Mouse (Mus musculus) liver, postnatal 0 days (tissue): ENCODE results near the gene Lrrc4c. TPM values are rescaled to one million over a fixed set of nuclear protein-coding genes. Genes with fewer than 3 reads are reported as not detected.

Source experiments
- ATAC-seq: fragments of 200-750 bp; cut with Nextera tagmentation; 2 replicates; pipeline ENCODE4 v1.8.0; 2017; ENCODE audit warnings: mild to moderate bottlenecking, moderate library complexity
- DNase-seq: peaks from one replicate; pipeline ENCODE4 v3.0.0-alpha.2; 2016
- H3K27ac ChIP-seq: fragments of 300-500 bp; sonication (generic); 2 replicates; pipeline ENCODE4 v1.5.1; 2014; ENCODE audit warnings: antibody characterized with exemption, moderate library complexity, mild to moderate bottlenecking, low read depth
- H3K27me3 ChIP-seq: fragments of 300-500 bp; sonication (generic); 2 replicates; pipeline ENCODE4 v1.6.1; 2014; ENCODE audit warnings: low read length, control low read depth, mixed read lengths; ENCODE audit not compliant: insufficient read depth
- H3K36me3 ChIP-seq: fragments of 300-500 bp; sonication (generic); replicated peaks from 2 replicates; pipeline ENCODE4 v1.6.1; 2014; ENCODE audit warnings: mild to moderate bottlenecking, control low read depth, low read length, moderate library complexity, mixed read lengths; ENCODE audit not compliant: insufficient read depth
- H3K4me1 ChIP-seq: fragments of 300-500 bp; sonication (generic); 2 replicates; pipeline ENCODE4 v1.6.1; 2014; ENCODE audit warnings: antibody characterized with exemption, mild to moderate bottlenecking, control low read depth; ENCODE audit not compliant: insufficient read depth
- H3K4me2 ChIP-seq: fragments of 300-500 bp; sonication (generic); 2 replicates; pipeline ENCODE4 v1.6.1; 2014; ENCODE audit warnings: low read depth, mild to moderate bottlenecking, low read length, moderate library complexity, mixed read lengths
- H3K4me3 ChIP-seq: fragments of 300-500 bp; sonication (generic); 2 replicates; pipeline ENCODE4 v1.5.1; 2014; ENCODE audit warnings: low read depth, low read length
- H3K9ac ChIP-seq: fragments of 300-500 bp; sonication (generic); replicated peaks from 2 replicates; pipeline ENCODE4 v1.6.1; 2014; ENCODE audit warnings: mild to moderate bottlenecking, moderate library complexity
- H3K9me3 ChIP-seq: fragments of 300-500 bp; sonication (generic); 2 replicates; pipeline ENCODE4 v1.6.1; 2016; ENCODE audit warnings: mild to moderate bottlenecking, control low read depth, low read length, mixed read lengths
- CTCF ChIP-seq: sonication (generic); IDR thresholded peaks from 2 replicates; pipeline ENCODE4 v1.5.1; 2016; ENCODE audit warnings: antibody characterized with exemption, low read depth
- EP300 ChIP-seq: IDR thresholded peaks from 2 replicates; pipeline ENCODE4 v1.6.1; 2016; ENCODE audit warnings: antibody characterized with exemption, low read depth, mild to moderate bottlenecking
- WGBS: fragments of 180-500 bp; shearing (Covaris S2); extraction: QIAGEN DNeasy Blood & Tissue Kit; methylation state at CpG from one replicate; pipeline ENCODE4 v1.1.7; 2014; ENCODE audit not compliant: insufficient replicate concordance; 5-methylcytosine and 5-hydroxymethylcytosine counted together
- polyA plus RNA-seq: library from polyadenylated mRNA; unstranded; fragments of >200 nt; fragmentation: Nextera tagmentation; extraction: Ambion mirVana; gene quantifications from 2 replicates; pipeline ENCODE4 v1.2.1, GENCODE M21; 2015

Gene Lrrc4c
- polyA plus RNA-seq, 1 experiment from 2014 or later: 0.36 TPM

- Histone ChIP-seq H3K9me3 (no peaks in the 10 kb centered on the region), H3K4me3 (no peak overlapping the region), H3K9ac (no peak overlapping the region), H3K27ac (no peak overlapping the region), H3K4me2 (no peak overlapping the region), H3K27me3 (no peaks in the 10 kb centered on the region), H3K36me3 (no peaks in the 10 kb centered on the region), H3K4me1 (no peaks in the 10 kb centered on the region)
- DNase-seq (no peak), ATAC-seq (no peak)
- no peak for TF ChIP-seq EP300
- no peak for TF ChIP-seq CTCF
Observed at GRCm38 (mm10) chr2:96755066-96755465, 437.1 kb downstream of the Lrrc4c start.

- Histone ChIP-seq H3K4me2 (no peak overlapping the region), H3K9me3 (no peaks in the 10 kb centered on the region), H3K27ac (no peak overlapping the region), H3K9ac (no peak overlapping the region), H3K27me3 (no peaks in the 10 kb centered on the region), H3K4me1 (no peaks in the 10 kb centered on the region), H3K4me3 (no peak overlapping the region), H3K36me3 (no peaks in the 10 kb centered on the region)
- ATAC-seq: no peak
- TF ChIP-seq CTCF (no peak), EP300 (no peak)
- DNase-seq: no peak
- WGBS: 42% methylated on average over 1 of the region's 1 CpGs
Observed at GRCm38 (mm10) chr2:96757701-96758100, 439.7 kb downstream of the Lrrc4c start.

- no peak overlapping the region for H3K27ac ChIP-seq
- ATAC-seq: no peak
- H3K4me1 ChIP-seq: no peaks in the 10 kb centered on the region
- H3K4me2 ChIP-seq: no peak overlapping the region
- H3K9ac ChIP-seq: no peak overlapping the region
- no peak overlapping the region for H3K4me3 ChIP-seq
- H3K36me3 ChIP-seq: no peaks in the 10 kb centered on the region
- H3K27me3 ChIP-seq: no peaks in the 10 kb centered on the region
- H3K9me3 ChIP-seq: no peaks in the 10 kb centered on the region
- DNase-seq: no peak
- WGBS: 70% methylated on average over 5 of the region's 5 CpGs
- TF ChIP-seq CTCF: no peak
- TF ChIP-seq EP300: no peak
Observed at GRCm38 (mm10) chr2:96763538-96763937, 445.6 kb downstream of the Lrrc4c start.

GRCm38 (mm10) chr2:96775376-96775775 lies 457.4 kb downstream of the Lrrc4c start:
- no peaks in the 10 kb centered on the region for H3K4me1 ChIP-seq
- no peak for ATAC-seq
- no peak for TF ChIP-seq EP300
- TF ChIP-seq CTCF: no peak
- H3K36me3 ChIP-seq: no peaks in the 10 kb centered on the region
- no peak overlapping the region for H3K9ac ChIP-seq
- H3K4me2 ChIP-seq: no peak overlapping the region
- H3K9me3 ChIP-seq: no peaks in the 10 kb centered on the region
- H3K27me3 ChIP-seq: no peaks in the 10 kb centered on the region
- H3K27ac ChIP-seq: no peak overlapping the region
- H3K4me3 ChIP-seq: no peak overlapping the region
- DNase-seq: no peak

GRCm38 (mm10) chr2:96796681-96797385 lies 478.9 kb downstream of the Lrrc4c start:
- Histone ChIP-seq H3K4me2 (no peak overlapping the region), H3K9me3 (no peaks in the 10 kb centered on the region), H3K9ac (no peak overlapping the region), H3K27ac (no peak overlapping the region), H3K4me1 (no peaks in the 10 kb centered on the region), H3K27me3 (no peaks in the 10 kb centered on the region), H3K36me3 (no peaks in the 10 kb centered on the region), H3K4me3 (no peak overlapping the region)
- DNase-seq: no peak
- TF ChIP-seq CTCF (no peak), EP300 (no peak)
- ATAC-seq: no peak
- 22% methylated on average over 6 of the region's 6 CpGs for WGBS

GRCm38 (mm10) chr2:96850839-96851396 lies 532.9 kb downstream of the Lrrc4c start:
- no peaks in the 10 kb centered on the region for H3K9me3 ChIP-seq
- no peak overlapping the region for H3K4me2 ChIP-seq

GRCm38 (mm10) chr2:96853797-96854196 lies 535.8 kb downstream of the Lrrc4c start:
- no peaks in the 10 kb centered on the region for H3K27me3 ChIP-seq
- DNase-seq: no peak
- H3K27ac ChIP-seq: no peak overlapping the region
- WGBS: 77% methylated on average over 1 of the region's 1 CpGs
- H3K9ac ChIP-seq: no peak overlapping the region
- TF ChIP-seq EP300: no peak
- no peak for TF ChIP-seq CTCF
- H3K36me3 ChIP-seq: no peaks in the 10 kb centered on the region
- H3K9me3 ChIP-seq: no peaks in the 10 kb centered on the region
- H3K4me1 ChIP-seq: no peaks in the 10 kb centered on the region
- no peak overlapping the region for H3K4me3 ChIP-seq
- no peak overlapping the region for H3K4me2 ChIP-seq
- no peak for ATAC-seq

More at GRCm38 (mm10) chr2:96850839-96851396, 532.9 kb downstream of the Lrrc4c start:
- Histone ChIP-seq H3K36me3 (no peaks in the 10 kb centered on the region), H3K27ac (no peak overlapping the region), H3K9ac (no peak overlapping the region), H3K4me1 (no peaks in the 10 kb centered on the region), H3K27me3 (no peaks in the 10 kb centered on the region), H3K4me3 (no peak overlapping the region)
- no peak for DNase-seq
- TF ChIP-seq CTCF (no peak), EP300 (no peak)
- no peak for ATAC-seq
- WGBS: 75% methylated on average over 5 of the region's 5 CpGs
